Mouse (Mus musculus): ENCODE measurements around the gene Iqsec2.
A peak's percentile ranks its signal among the peaks of the same experiment; 100 is the strongest.
"Not testable (repeated sequence)": the region's sequence is repeated elsewhere in the genome, so short reads cannot be mapped to it uniquely, and the experiment has no call there.

Gene Iqsec2

DNA sequence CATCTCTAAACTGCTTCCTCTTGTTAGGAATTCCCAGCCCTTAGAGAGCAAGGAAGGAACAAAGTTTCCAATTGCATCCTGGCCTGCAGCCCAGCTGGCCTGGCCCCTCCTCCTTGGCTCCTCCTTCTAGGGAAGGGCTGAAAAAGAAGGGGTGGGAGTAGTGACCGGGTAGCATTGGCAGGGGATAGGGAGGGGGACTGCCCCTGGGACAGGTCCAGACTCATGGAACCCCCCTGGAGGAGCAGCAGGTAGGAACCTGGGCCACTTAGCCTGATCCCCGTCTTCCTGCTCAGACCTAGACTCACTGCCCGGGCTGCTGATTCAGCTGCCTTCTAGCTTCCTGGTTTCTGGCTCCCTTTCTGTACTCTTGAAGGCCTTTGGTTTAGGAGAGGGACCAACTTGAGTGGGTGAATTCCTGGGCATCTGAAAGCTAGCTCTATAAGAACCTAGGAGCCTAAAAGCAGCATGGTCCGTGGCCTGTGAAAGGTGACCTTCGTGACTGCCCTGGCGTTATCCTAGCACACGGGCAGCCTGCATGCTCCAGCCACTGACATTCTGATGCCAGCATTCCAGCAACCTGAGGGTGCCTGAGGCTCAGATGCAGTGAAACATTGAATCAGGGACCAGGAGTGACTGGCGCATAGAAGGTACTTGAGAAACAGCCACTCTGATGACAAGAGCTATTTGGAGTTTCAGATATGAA lies 34.9 kb downstream of the Iqsec2 start:
- no peak for DNase-seq (ENCODE audit: extremely low read depth, low read depth)

DNA sequence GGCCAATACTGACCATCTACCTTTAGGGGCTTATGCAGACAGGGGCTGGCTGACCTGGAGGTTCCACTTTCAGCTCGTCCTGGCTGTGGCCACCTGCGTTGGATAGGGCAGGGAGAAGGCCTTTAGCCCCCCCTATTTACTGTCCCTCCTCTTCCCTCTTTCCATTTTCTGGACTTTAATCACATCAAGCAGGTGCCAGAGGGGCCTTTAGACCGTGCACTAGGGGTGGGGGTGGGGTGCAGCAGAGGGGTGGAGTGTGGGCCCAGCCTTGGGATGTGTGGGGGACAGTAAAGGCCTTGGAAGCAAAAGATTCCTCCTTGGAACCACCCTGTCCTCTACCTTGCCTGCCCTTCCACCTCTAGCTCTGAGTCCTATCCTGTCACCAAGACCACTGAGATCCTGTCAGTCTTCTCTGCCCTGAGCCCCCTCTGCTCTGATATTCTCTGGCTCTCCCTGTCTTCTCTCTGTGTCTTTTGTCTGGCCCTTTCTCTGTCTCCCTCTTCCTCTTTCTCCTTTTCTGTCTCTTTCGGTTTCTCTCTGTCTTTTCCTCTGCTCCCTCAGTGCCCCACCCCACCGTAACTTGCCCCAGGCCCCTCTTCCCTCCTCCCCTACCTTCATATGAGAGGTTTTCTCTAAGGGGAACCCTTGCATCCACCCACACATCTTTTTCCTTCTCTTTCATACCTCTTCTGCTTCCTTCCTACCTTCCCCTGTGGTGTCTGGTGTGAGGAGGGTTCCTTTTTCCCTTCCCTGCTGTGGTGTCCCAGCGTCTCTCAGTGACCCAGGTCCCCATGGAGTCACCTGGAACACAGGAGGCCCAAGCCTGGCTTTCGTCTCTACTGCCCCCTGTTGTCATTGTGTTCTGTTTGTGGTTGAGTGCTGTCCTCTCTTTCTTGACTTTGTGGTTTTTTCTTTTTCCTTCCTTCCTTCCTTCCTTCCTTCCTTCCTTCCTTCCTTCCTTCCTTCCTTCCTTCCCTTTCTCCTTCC lies 35.9 kb downstream of the Iqsec2 start:
- DNase-seq (ENCODE audit: extremely low read depth, low read depth), result no peak

DNA sequence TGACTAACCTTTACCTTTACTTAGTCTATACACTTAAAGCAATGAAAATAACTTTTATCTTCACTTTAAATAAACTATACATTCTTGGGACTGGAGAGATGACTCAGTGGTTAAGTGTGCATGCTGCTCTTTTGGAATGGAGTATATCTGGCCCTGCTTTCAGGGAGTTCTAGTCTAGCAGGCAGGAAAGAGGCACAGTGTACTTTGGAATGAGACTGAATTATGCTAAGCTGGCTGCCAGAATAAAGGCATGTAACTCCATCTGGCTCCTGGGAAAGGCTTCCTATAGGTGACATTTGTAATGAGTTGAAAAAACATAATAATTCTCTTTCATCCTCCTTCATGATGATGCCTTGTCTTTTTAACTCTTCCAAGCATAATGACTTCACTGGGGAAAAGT lies 43.1 kb downstream of the Iqsec2 start:
- no peak for DNase-seq (ENCODE audit: extremely low read depth, low read depth)

DNA sequence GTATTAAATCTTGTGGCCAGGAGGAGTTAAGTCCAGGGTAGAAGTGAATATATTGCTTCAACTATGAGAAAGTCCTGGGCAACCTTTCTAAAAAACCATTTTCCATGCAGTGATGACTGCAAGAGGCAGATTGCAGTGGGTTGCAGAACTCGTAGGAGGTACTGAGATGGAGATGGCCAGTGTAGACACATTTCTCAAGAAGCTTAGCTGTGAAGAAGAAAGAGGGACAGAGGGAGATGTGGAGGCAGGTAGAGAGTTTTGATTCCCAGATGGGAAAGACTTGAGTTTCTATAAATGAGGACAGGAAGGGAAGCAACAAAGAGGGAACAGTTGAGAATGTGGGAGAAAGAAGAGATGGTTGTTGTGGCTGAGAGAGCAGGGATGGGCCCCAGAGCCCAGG lies 47.2 kb downstream of the Iqsec2 start:
- DNase-seq (ENCODE audit: extremely low read depth, low read depth), result no peak

DNA sequence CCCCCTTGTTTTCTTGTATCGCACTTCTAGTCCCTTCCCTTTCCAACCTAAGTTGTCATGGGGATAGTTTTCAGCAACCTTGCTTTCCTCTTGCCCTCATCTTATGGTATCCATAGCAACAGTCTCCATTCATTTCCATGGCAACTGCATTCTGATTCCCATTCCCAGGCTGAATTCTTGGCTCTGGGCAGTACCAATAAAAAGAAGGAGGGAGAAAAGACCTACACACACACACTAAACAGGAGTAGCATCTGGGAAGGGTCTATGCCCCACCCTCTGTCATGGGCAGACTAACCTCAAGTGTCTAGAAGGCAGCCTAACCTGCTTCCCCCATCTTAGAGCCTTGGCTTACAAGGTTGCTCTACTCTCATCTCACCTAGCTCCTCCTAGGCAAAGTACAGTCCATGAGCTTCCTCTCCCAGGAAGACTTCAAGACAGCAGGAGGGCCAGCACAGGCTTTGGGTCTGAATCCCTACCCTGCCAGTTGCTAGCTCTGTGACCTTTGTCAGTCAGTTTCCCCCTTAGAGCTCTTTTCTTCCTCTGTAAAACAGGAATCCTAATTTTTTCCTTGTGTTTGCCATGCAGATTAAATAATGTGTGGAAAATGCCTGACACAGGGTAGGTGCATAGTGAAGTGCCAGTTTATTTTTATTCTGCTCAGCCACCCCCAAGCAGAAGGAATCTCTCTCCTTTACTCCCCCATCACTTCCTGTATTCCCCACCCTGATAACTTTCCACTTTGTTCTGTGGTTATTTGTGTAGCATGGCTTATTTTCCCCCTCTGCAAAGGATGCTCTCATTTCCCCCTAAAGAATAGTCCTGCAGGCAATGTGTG lies 54.0 kb downstream of the Iqsec2 start:
- DNase-seq (ENCODE audit: extremely low read depth, low read depth), result no peak

DNA sequence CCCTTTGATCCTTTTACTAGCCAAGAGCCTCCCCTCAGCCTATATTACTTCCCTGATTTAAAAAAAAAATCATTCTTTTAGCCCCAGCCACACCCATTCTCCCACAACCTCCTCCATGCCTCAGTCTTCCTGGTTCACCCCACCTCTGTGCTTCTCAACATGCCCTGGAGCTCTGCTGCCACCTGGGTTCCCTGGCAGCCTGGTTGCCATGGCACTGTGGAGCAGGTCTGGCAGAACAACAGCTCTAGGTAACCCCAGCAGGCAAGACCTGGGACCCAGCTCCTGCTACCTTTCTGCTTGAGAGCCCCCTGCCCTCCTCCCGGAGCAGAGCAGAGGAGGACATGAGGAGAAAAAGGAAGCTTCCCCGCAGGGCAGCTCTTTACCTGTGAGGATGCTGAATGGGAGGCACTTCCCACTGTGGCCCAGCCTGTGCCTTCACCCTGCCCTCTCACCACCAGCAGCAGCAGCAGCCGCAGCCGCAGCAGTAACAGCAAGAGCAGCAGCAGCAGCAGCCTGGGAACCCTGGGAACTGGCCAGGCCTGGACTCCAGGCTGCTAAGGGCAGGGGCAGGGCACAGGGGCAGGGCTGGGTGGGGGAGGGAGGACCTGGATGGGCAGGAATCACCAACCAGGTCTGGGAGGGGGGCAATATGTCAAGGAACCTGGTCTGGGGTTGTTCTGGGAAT lies 57.8 kb downstream of the Iqsec2 start:
- no peak for DNase-seq (ENCODE audit: extremely low read depth, low read depth)

DNA sequence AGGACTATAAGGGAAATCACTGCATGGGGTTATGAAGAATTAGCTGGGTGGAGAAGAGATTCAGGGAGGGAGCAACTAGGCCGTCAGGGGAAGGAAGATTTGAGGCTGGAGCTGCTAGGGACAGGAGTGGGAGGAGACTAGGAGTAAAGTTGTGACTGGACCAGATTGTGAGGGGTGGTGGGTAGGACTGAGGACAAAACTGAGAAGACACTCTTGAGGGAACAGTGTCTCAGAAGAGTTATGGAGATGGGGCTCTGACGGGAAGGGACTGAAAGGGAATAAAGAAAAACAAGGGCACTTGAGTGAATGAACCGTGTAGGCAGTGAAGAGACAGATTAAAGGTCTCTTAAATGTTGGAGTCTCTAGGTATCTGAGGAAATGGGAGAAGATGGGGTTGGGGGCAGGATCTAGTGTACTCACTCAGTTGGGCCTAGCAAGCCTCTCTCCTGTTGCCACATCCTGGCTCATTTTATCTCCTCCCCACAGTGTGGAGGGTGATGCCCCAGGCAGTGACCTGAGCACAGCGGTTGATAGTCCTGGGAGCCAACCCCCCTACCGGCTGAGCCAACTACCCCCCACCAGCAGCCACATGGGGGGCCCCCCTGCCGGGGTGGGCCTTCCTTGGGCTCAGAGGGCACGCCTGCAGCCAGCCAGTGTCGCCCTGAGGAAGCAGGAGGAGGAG lies 58.5 kb downstream of the Iqsec2 start:
- DNase-seq (ENCODE audit: extremely low read depth, low read depth), result no peak

DNA sequence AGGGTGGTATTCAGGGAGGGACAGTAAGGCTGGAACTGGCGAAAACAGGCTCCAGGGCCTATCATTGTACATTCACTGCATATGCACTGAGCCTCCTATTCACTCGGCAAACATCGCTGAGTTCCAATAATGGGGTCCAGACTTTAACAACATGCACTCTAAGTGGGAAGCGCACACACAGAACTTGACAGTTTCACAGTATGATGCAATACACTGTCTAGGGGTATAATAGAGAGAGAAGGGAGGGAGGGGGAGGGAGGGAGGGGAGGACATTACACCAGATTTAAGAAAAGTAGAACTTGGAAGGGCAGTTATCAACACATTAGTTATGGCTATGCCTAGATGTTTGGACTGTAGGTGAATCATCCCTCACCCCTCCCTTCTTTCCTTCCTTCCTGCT lies 59.2 kb downstream of the Iqsec2 start:
- no peak for DNase-seq (ENCODE audit: extremely low read depth, low read depth)

DNA sequence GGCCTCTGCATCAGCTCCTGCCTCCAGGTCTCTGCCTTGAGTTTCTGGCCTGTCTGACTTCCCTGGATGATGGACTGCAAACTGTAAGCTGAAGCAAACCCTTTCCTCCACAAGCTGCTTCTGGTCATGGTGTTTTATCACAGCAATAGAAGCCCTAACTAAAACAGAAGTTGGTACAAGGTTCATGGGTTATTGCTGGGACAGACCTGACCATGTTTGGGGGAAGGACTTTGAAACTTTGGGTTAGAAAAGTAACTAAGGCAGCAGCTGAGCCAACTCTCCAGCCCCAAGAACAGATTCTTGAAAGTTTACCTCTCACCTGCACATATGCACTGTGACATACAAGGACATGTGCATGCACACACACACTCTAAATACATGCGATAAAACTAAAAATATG lies 61.4 kb downstream of the Iqsec2 start:
- DNase-seq (ENCODE audit: extremely low read depth, low read depth), result no peak

DNA sequence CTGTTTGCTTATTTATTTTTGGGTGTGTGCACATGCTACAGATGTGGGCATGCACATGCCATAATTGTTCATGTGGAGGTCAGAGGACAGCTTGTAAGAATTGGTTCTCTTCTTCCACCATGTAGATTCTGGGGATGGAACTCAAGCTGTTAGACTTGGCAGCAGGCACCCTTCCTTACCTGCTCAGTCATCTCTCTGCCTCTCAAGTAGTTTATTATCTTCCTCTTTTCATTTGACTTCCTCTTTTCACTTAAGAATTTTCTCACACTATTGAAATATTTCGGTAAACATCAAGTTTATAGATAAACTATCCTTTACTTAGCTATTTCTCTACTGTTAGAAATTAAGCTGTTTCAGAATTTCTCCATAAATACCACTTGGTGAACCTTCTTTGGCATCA lies 70.6 kb downstream of the Iqsec2 start:
- DNase-seq (ENCODE audit: extremely low read depth, low read depth), result peak; percentile 55

DNA sequence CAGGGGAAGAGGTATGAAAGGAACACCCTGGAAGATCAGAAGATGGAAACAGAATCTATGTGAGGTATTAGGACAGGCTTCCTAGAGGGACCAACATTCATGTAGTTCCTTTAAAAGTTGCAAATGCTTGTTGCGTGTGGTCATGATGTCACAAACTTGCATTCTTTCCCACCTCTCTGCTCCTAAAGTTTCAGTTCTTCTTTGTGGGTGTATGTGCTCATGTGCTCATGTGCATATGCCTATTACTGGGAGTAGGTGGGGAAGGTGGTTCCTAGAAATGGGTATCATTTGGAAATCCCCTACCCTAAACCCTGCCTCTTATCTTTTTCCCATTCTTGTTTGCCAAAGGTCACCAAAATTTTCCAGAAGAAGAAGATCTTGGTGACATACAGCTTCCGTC lies 74.5 kb downstream of the Iqsec2 start:
- no peak for DNase-seq (ENCODE audit: extremely low read depth, low read depth)

DNA sequence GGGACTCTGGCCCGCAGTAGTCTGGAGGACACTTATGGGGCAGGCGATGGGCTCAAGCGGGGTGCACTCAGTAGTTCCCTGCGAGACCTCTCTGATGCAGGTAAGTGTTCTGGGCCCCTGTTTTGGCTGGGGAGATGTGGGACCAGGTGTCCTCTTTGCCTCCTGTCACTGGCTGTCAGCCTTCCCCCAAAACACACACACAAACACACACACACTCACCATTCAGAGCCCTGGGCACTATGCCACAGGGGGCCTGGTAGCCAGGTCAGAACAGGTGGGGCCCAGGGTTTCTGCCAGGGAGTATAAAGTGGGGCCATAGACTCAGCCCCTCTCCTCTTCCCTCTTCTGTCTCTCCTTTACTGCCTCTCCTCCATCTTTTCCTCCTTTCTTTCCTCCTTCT lies 77.7 kb downstream of the Iqsec2 start:
- DNase-seq (ENCODE audit: extremely low read depth, low read depth), result no peak

DNA sequence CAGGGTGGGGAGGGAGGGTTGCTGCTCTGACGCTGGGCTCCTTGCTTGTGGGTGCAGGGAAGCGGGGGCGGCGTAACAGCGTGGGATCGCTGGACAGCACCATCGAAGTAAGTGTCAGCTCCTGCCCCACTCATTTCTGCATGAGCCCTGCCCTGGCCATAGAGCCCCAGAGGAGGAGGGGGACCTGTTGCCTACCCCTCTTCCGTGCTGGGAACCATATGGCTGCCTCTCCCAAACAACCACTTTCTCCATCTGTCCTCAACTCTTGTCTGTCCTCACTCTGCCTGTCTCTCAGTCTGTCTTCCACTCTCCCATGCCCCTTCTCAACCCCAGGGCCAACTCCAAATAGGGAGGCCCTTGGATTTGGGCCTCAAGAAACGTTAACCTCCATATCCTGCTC lies 78.2 kb downstream of the Iqsec2 start:
- DNase-seq (ENCODE audit: extremely low read depth, low read depth), result no peak

DNA sequence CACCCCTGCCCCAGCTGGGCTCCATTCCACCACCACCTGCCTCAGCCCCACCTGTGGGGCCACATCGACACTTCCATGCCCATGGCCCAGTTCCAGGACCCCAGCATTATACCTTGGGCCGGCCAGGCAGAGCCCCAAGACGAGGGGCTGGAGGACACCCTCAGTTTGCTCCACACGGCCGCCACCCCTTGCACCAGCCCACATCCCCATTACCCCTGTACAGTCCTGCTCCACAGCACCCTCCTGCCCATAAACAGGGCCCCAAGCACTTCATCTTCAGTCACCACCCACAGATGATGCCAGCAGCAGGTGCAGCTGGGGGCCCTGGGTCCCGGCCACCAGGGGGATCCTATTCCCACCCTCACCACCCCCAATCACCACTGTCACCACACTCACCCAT lies 79.2 kb downstream of the Iqsec2 start:
- DNase-seq (ENCODE audit: extremely low read depth, low read depth), result no peak

DNA sequence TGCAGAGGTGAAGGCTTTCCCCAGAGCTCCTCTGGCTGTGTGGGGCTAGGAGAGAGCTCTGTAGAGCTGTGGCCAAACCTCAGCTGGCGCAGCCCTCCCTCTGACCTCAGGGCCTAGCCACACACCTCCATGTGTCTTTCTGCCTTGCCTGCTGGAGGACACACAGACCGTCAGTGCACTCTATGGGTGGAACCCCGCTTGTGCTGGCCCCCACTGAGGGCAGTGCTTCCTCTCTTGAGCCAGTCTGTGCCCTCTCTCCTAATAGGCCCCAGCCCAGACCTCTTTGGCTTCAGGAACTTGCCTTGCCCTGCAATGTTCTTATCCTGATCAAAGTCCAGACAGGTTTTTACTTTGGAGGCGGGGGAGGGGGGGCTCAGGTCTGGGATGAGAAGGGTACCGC lies 80.2 kb downstream of the Iqsec2 start:
- DNase-seq (ENCODE audit: extremely low read depth, low read depth), result no peak

DNA sequence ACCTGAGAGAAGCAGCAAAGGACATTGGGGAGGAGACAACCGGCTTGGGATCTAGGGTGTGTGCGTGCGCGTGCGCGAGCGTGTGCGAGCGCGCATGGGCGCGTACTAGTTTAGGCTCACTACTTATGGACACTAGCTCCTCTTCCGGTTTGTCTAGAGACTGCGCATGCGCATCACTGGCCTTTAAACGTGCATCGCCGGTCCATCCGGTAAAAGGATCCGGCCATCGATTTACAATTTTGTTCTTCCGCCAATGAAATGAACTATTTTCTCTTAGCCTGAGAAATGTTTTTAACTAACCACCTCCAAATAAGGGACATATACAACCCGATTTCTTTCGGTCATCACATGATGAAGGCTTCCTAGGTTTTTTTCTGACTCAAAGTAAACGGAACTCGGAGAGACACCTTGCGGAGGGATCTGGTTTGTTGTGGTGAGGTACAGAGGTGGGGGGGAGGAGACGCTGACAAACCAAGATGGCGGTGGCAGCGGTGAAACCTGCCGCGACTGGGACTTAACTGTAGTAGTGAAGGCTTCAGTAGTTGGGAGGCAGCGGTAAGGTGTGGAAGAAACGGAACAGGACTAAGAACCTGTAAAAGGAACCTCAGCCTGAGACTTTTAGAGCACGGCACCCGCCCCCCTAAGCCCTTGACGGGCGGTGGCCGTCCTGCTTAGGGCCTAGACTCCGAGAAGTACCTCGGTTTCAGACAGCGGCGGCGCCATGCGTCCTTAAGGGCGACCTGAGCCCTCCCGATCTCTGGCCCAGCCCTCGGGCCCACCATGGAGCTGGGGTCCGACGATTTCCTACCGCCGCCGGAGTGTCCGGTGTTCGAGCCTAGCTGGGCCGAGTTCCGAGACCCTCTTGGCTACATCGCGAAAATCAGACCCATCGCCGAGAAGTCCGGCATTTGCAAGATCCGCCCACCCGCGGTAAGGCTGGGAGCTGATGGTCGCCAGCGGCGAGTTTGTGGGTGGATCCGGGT lies 89.0 kb downstream of the Iqsec2 start, which contains the start of gene Kdm5c:
Gene Kdm5c, plus strand, starts transcription at position 240 of the 983 bp plus-strand sequence.
- peak; percentile 100 for DNase-seq (ENCODE audit: extremely low read depth, low read depth)

DNA sequence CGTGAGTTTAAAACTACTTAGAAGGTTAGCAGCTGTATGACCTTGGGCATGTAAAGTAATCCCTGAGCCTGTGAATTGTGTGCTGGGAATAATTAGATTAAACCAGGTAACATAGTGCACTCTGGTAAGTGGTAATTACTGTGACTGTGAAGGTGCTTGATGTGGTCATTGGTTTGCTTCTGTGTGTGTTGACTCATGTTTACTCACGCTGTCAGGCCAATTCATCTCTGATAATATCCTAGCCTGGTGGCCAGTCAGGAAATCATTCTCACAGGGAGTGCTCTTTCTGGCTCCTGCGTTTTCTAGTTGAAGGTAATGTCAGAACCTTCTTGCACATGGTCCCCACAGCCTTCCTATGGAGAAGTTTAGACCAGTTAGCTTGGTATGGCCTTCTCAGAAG lies 90.1 kb downstream of the Iqsec2 start:
- no peak for DNase-seq (ENCODE audit: extremely low read depth, low read depth)

DNA sequence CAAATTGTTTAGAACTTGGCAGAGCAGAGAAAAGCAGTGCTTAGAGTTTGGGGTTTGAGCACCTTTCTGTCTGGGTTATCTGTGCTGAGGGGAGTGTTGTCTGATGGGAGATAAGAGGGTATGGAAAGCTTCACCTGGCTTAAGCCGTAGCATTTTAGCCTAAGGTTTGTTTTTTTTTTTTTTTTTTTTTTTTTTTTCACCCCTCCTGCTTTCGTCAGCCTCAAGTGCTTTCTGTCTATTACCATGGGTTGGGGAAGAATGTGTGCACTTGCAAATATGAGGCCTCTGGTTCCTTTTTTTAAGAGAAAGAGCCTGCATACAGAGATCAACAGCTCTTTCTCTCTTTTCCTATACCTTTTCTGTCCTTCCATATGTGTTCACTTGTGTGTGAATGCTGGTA lies 91.7 kb downstream of the Iqsec2 start:
- no peak for DNase-seq (ENCODE audit: extremely low read depth, low read depth)

DNA sequence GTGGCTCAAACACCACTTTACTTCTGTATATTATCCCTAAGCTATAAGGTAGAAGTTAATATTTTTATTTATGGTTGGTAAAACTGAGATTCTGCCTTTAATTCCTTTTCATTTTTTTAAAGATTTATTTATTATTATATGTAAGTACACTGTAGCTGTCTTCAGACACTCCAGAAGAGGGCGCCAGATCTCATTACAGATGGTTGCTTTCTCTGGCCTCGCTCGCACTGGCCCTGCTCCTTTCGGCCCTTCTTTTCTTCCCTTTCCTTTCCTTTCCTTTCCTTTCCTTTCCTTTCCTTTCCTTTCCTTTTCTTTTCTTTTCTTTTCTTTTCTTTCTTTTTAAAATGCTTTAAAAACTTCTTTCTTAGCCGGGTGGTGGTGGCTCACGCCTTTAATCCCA lies 99.1 kb downstream of the Iqsec2 start:
- not testable (repeated sequence) for DNase-seq (ENCODE audit: extremely low read depth, low read depth)
